Mouse (Mus musculus) neural tube, embryonic 14.5 days (tissue): ENCODE results near the gene Sptbn1. TPM values are rescaled to one million over a fixed set of nuclear protein-coding genes. Genes with fewer than 3 reads are reported as not detected.
"Not testable (repeated sequence)": the region's sequence is repeated elsewhere in the genome, so short reads cannot be mapped to it uniquely, and the experiment has no call there.

Experiments
- ATAC-seq: fragments of 200-750 bp; cut with Nextera tagmentation; 2 replicates; pipeline ENCODE4 v1.8.0; 2017; ENCODE audit warnings: low read depth, mild to moderate bottlenecking, moderate TSS enrichment, moderate library complexity
- H3K27ac ChIP-seq: fragments of 300-500 bp; sonication (generic); 2 replicates; pipeline ENCODE4 v1.5.1; 2014; ENCODE audit warnings: low read depth, mild to moderate bottlenecking, control low read depth, low read length, moderate library complexity, mixed read lengths
- H3K27me3 ChIP-seq: fragments of 300-500 bp; sonication (generic); 2 replicates; pipeline ENCODE4 v1.6.1; 2014; ENCODE audit warnings: low read length; ENCODE audit not compliant: control insufficient read depth, insufficient read depth
- H3K36me3 ChIP-seq: fragments of 300-500 bp; sonication (generic); 2 replicates; pipeline ENCODE4 v1.6.1; 2014; ENCODE audit warnings: low read length, mixed read lengths; ENCODE audit not compliant: control insufficient read depth, insufficient read depth
- H3K4me1 ChIP-seq: fragments of 300-500 bp; sonication (generic); 2 replicates; pipeline ENCODE4 v1.6.1; 2014; ENCODE audit warnings: low read length; ENCODE audit not compliant: control insufficient read depth, insufficient read depth
- H3K4me2 ChIP-seq: fragments of 300-500 bp; sonication (generic); 2 replicates; pipeline ENCODE4 v1.6.1; 2014; ENCODE audit warnings: mild to moderate bottlenecking, low read depth, low read length, control low read depth
- H3K4me3 ChIP-seq: fragments of 300-500 bp; sonication (generic); 2 replicates; pipeline ENCODE4 v1.5.1; 2014; ENCODE audit warnings: low read depth, low read length, control low read depth, mixed read lengths
- H3K9ac ChIP-seq: fragments of 300-500 bp; sonication (generic); replicated peaks from 2 replicates; pipeline ENCODE4 v1.6.1; 2014; ENCODE audit warnings: low read depth, mild to moderate bottlenecking, control low read depth, low read length, mixed read lengths
- H3K9me3 ChIP-seq: fragments of 300-500 bp; sonication (generic); 2 replicates; pipeline ENCODE4 v1.6.1; 2016; ENCODE audit warnings: low read length; ENCODE audit not compliant: control insufficient read depth
- WGBS: fragments of 180-500 bp; shearing (Covaris S2); extraction: QIAGEN DNeasy Blood & Tissue Kit; methylation state at CpG from one replicate; pipeline ENCODE4 v1.1.7; 2014; 5-methylcytosine and 5-hydroxymethylcytosine counted together
- polyA plus RNA-seq: library from polyadenylated mRNA; unstranded; fragments of >200 nt; fragmentation: Nextera tagmentation; extraction: Ambion mirVana; gene quantifications from 2 replicates; pipeline ENCODE4 v1.2.1, GENCODE M21; 2014

Gene Sptbn1
- polyA plus RNA-seq, 1 experiment from 2014 or later = 201 TPM

- Histone ChIP-seq H3K4me3 (no peak overlapping the region), H3K36me3 (no peaks in the 10 kb centered on the region), H3K4me2 (no peak overlapping the region), H3K9me3 (no peaks in the 10 kb centered on the region), H3K9ac (no peak overlapping the region), H3K4me1 (no peaks in the 10 kb centered on the region; the same call in 1 of the 2 replicates), H3K27ac (no peak overlapping the region), H3K27me3 (no peaks in the 10 kb centered on the region)
- 85% methylated on average over 6 of the region's 6 CpGs for WGBS
- ATAC-seq = no peak
These were observed 9.1 kb downstream of the Sptbn1 start for GRCm38 (mm10) chr11:30258739-30259350.

- no peaks in the 10 kb centered on the region; the same call in 1 of the 2 replicates for H3K4me1 ChIP-seq
- H3K4me3 ChIP-seq = no peak overlapping the region
- no peak for ATAC-seq
- no peak overlapping the region for H3K4me2 ChIP-seq
- no peak overlapping the region for H3K9ac ChIP-seq
- no peak overlapping the region for H3K27ac ChIP-seq
- no peaks in the 10 kb centered on the region for H3K9me3 ChIP-seq
- no peaks in the 10 kb centered on the region for H3K27me3 ChIP-seq
- no peaks in the 10 kb centered on the region for H3K36me3 ChIP-seq
- WGBS = 52% methylated on average over 1 of the region's 1 CpGs
These were observed 10.2 kb downstream of the Sptbn1 start for GRCm38 (mm10) chr11:30257812-30258211.

DNA sequence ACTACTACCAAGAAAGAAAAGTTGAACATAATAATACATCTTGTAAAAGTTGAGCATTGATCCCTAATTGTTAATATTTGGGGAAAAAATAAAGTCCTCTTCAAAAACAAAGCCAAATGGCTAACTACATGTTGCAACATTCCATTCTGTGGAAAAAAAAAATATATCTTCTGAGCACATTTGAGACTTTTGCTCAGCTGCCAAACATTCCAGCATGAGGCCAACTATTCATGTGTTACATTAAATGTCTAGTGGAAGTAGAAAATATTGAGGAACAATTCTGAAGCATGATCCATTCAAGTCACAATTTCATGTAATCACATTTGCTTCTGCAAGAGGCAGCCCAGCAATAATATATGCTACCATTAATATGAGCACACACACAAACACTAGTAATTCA lies 10.9 kb downstream of the Sptbn1 start:
- Histone ChIP-seq H3K9ac (no peak overlapping the region), H3K4me1 (no peaks in the 10 kb centered on the region; the same call in 1 of the 2 replicates), H3K4me2 (no peak overlapping the region), H3K27ac (no peak overlapping the region), H3K9me3 (no peaks in the 10 kb centered on the region), H3K4me3 (no peak overlapping the region), H3K36me3 (no peaks in the 10 kb centered on the region), H3K27me3 (no peaks in the 10 kb centered on the region)
- ATAC-seq = no peak

- H3K9ac ChIP-seq = no peak overlapping the region
These were observed 11.5 kb downstream of the Sptbn1 start for GRCm38 (mm10) chr11:30256491-30256890.

DNA sequence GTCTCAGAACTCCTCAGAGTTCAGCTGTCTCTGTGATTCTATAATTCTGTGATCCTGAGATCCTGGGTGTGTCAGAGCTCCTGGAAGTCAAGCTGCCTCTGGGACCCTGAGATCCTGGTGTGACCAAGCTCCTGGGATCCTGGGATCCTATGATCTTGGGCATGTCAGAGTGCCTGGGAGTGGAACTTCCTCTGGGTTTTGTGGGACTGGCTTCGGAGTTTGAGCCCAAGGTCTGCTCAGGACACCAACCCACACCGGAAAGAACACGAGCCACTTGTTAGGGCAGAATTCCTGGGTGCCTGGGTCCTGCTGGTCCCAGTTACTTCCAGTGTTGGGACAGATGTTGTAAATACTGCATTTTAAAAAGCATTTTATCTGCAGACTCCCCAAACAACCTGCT lies 12.8 kb downstream of the Sptbn1 start:
- ATAC-seq, H3K4me3 ChIP-seq, H3K4me2 ChIP-seq, H3K4me1 ChIP-seq, H3K9me3 ChIP-seq, H3K27ac ChIP-seq, H3K36me3 ChIP-seq, H3K27me3 ChIP-seq, H3K9ac ChIP-seq: not testable (repeated sequence)
- WGBS = 97% methylated on average over 3 of the region's 3 CpGs

More at GRCm38 (mm10) chr11:30256491-30256890, 11.5 kb downstream of the Sptbn1 start:
- Histone ChIP-seq H3K27me3 (no peaks in the 10 kb centered on the region), H3K36me3 (no peaks in the 10 kb centered on the region), H3K4me1 (no peaks in the 10 kb centered on the region), H3K4me2 (no peak overlapping the region), H3K4me3 (no peak overlapping the region), H3K27ac (no peak overlapping the region), H3K9me3 (no peaks in the 10 kb centered on the region)
- 0 out of 2 replicates have a peak, but pooled peaks have one; percentile 17 for ATAC-seq
- WGBS = 71% methylated on average over 5 of the region's 5 CpGs

- no peak for ATAC-seq
- H3K4me1 ChIP-seq = no peaks in the 10 kb centered on the region
- no peaks in the 10 kb centered on the region for H3K9me3 ChIP-seq
- no peak overlapping the region for H3K4me2 ChIP-seq
- H3K36me3 ChIP-seq = no peaks in the 10 kb centered on the region
- H3K4me3 ChIP-seq = no peak overlapping the region
- no peaks in the 10 kb centered on the region for H3K27me3 ChIP-seq
- WGBS = 88% methylated on average over 11 of the region's 11 CpGs
- H3K27ac ChIP-seq = no peak overlapping the region
- H3K9ac ChIP-seq = no peak overlapping the region
These were observed 16.6 kb downstream of the Sptbn1 start for GRCm38 (mm10) chr11:30251294-30251904.

GRCm38 (mm10) chr11:30249452-30250016 lies 18.4 kb downstream of the Sptbn1 start:
- Histone ChIP-seq H3K27me3 (no peaks in the 10 kb centered on the region), H3K9ac (no peak overlapping the region), H3K4me2 (no peak overlapping the region), H3K4me3 (no peak overlapping the region), H3K27ac (no peak overlapping the region), H3K36me3 (no peaks in the 10 kb centered on the region), H3K9me3 (no peaks in the 10 kb centered on the region), H3K4me1 (no peaks in the 10 kb centered on the region)
- ATAC-seq = no peak
- WGBS = 91% methylated on average over 4 of the region's 4 CpGs

DNA sequence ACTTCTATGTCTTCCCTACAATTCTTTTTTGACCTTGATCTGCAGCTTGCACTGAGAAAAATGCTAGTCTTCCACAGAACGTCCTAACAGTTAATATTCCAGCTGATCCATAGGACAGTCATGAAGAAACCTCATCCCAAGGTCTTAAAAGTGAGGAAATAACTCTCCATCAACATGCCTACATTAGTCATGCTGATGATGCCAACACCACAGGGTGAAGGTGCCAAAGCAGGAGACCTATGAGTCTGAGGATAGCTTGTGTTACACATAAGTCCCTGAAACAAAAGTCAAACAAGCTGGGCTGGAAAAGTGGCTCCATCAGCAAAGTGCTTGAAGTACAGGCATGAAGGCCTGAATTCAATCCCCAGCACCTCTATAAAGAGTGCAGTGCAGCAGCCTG lies 20.9 kb downstream of the Sptbn1 start:
- ATAC-seq = no peak
- H3K9me3 ChIP-seq = no peaks in the 10 kb centered on the region
- H3K4me1 ChIP-seq = no peaks in the 10 kb centered on the region
- no peak overlapping the region for H3K9ac ChIP-seq
- H3K4me2 ChIP-seq = no peak overlapping the region
- H3K36me3 ChIP-seq = no peaks in the 10 kb centered on the region
- H3K27me3 ChIP-seq = no peaks in the 10 kb centered on the region
- no peak overlapping the region for H3K4me3 ChIP-seq
- 75% methylated on average over 1 of the region's 1 CpGs for WGBS
- H3K27ac ChIP-seq = no peak overlapping the region

DNA sequence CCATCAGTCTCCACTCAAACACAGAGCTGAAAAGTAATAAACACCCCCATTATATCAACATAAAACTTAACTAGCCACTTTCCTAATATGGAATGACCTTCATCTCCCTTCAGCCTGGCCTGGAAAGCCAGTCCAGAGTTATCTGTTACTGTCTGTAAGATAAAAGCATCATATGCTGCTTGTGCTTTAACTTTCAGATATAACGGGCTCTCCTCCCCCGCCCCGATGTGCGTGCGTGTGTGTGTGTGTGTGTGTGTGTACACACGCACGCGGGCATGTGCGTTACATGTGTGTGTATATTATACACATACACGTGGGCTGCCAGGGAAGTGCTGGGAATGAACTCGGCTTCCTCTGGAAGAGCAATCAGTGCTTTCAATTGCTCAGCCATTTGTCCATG lies 21.8 kb downstream of the Sptbn1 start:
- H3K27me3 ChIP-seq = no peaks in the 10 kb centered on the region
- H3K36me3 ChIP-seq = no peaks in the 10 kb centered on the region
- 83% methylated on average over 11 of the region's 11 CpGs for WGBS
- no peak overlapping the region for H3K27ac ChIP-seq
- no peak overlapping the region for H3K9ac ChIP-seq
- no peak overlapping the region for H3K4me3 ChIP-seq
- no peaks in the 10 kb centered on the region for H3K9me3 ChIP-seq
- no peak overlapping the region for H3K4me2 ChIP-seq
- no peak for ATAC-seq
- H3K4me1 ChIP-seq = no peaks in the 10 kb centered on the region; the same call in 1 of the 2 replicates
